Mouse (Mus musculus): ENCODE data around the gene Vps51.
A peak's percentile ranks its signal among the peaks of the same experiment; 100 is the strongest.

Vps51 gene

DNA sequence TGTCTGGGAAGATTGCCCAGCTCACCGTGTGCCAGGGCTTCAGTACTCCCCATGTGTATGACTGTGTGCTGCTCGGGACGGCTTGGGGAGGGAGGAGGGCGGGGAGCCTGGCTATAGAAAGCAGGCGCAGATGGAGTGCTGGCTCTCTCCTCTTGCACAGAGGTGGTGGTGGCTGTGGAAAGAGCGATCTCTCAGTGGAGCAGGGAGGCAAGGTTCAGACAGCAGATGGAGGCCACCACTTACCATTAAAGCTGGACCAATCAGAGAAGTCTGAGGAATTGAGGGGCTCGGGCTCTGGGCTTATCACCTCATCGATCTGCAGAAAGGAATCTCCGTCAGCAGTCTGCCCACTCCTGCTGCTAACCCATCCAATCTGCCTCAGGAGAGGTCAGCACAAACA is 5.1 kb upstream of the Vps51 start, which contains the start of gene Gm28374:
Gene Gm28374 (minus strand): TSS at position 101 of the 400 bp plus-strand sequence.
- DNase-seq (ENCODE audit: low read depth in 1 of 2, low spot score in 2 of 2) = no peak

DNA sequence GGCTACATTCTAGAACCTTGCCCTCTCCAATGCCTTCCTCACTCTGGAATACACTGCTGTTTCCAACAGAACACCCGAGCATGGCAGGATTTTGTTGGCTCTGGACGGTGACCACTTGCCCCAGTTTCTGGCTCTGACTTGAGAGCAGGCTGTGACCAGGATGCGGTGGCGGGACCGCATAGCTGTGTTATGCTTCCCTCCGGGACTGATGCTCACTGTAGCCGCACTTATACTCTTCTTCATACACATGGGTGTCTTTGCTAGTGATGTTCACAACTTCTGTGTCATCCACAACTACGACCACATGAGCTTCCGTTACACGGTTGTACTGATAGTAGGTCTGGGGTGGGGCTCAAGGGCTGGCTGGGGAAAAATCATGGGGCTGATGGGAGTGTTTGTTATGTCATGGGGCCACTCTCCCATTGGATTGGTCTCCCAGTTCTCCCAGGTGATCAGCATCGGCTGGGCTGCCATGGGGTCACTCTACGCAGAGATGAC is 3.0 kb upstream of the Vps51 start, which contains the start of gene Tmem262:
Gene Tmem262 (plus strand): TSS at position 51 of the 498 bp plus-strand sequence.
- no peak for DNase-seq (ENCODE audit: low read depth in 1 of 2, low spot score in 2 of 2)

DNA sequence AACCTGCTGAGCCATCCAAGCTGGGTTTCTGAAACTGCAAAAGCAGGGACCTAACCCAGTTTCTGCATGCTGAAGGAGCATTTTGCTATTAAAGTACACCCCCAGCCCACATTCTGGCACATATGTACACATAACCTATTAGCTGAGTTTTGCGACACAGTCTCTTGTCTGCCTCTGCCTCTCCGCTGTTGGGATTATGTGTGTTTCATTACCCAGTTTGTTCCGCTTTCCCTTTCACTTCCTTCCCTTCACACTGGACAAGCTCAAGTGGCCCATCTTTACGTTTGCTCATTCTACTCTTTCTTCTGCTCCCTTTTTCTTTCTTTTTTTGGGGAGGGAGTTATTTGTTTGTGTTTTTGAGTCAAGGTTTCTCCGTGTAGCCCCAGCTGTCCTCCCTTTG is 3.1 kb downstream of the Vps51 start:
- no peak for DNase-seq (ENCODE audit: low read depth in 1 of 2, low spot score in 2 of 2)

DNA sequence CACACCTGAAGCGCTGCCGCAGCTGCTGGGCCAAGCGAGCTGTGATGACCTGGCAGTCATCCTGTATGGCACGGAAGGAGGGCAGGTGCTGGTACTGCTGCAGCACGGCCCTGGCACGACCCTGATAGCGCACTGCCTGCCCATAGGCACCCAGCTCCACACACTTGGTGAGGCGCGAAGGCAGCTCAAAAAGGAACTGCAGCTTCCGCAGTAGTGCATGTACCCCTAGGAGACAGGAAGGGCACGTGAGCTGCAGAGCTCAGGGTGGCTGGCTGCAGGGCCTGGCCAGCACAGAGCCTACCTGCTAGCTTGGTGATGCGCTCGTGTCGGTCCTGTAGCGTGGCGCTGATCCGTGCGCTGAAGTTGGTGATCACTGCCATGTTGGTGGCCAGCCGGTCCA is 5.8 kb downstream of the Vps51 start:
- no peak for DNase-seq (ENCODE audit: low read depth in 1 of 2, low spot score in 2 of 2)

DNA sequence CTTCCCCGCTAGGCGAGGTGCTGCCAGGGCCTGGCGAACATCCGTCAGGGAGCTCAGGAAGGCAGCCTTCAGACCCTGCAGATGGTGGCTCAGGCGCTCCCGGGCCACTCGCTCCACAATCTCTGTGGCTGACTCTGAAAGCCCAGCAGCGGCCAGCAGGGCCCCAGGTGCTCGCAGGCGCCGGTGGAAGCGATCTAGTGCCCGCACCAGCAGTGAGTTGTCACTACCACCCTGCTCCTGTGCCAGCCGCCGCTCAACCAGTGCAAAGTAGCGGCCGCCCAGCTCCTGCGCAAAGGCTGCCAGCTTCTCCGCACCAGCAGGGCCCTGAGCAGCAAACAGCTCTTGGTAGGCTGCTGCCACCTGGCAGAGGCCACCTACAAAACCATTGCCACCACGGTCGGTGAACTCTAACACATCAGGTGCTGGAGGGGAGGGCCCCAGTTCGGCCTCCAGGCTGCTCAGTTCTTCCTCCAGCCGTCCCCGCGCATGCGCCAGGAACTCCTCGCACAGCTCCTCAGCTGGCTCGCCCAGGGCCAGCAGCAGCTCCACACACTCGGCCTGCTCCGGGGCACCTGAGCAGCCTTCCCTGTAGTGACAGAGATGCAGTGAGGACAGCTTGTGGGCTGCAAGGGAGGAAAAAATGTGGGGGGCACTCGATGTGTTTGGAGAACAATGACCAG is 6.3 kb downstream of the Vps51 start:
- DNase-seq (ENCODE audit: low read depth in 1 of 2, low spot score in 2 of 2) = no peak

DNA sequence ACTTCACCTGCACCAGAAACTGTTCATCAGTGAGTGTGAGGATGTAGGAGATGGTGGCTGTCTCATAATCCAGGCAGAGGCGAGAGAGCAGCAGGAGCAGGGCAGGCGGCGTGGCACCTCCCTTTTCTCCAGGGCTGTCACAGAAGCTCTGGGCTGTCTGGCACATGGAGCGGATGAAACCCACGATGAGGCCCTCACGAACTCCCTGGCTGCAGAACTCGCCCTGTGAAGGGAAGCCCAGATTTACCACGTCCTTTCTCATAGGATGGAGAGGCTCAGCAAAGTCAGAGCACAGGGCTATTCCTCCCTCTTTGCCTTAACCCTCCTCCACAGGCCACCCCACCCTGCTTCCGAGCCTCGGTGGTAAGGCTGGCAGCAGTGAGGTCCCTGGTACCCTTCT is 7.2 kb downstream of the Vps51 start:
- no peak for DNase-seq (ENCODE audit: low read depth in 1 of 2, low spot score in 2 of 2)

DNA sequence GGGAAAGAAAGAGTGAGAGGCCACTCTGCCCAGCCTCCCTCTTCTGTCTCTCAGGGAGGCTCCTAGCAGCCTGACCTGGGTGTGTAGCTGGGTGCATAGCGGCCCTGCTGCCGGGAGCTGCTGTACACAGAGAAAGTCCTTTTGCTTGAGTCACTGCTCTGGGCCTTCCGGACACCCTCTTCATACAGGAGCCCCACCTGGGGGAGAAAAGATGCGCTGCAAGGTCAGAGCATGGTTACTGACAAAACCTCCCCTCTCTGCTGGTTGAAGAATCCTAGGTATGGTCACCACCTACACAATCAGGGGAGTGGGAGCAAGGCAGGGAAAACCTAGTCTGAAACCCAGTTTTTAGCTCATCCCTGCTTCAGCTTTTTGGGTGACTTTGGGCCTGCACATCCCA is 8.1 kb downstream of the Vps51 start:
- DNase-seq (ENCODE audit: low read depth in 1 of 2, low spot score in 2 of 2) = no peak

DNA sequence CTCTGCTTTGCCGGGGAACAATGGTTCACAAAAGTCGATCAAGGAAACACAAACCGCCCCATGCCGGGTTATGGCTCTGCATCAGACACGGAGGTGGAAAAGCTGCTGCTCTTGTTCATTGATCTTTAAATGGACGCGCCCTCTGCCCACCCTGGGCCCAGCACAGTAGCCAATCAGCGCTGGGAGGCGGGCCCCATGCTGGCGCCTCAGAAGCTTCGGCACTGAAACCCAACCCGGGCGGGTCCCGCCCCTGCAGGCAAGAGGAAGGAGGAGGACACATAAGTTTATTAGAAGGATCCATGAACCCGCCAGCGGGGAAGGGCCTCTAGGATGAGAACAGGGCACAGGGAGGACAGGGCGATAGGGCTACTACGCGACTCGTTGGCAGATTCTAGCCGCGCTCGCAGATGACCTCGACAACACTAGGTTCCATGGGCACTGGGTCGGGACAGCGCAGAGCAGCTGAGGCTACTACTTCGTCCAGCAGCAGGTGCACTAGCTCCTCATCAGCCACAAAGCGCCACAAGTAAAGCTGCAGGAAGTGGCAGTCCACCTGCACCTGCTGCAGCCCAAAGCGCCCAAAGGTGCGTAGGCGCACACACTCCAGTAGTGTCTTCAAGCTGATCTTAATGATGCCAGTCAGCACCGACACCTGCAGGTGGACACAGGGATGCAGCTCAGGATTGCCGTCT is 9.2 kb downstream of the Vps51 start, which contains the start of gene Tm7sf2:
Gene Tm7sf2 (minus strand): TSS at position 650 of the 692 bp plus-strand sequence.
- peak in 1 of 2 experiments; percentile 73 for DNase-seq (ENCODE audit: low read depth in 1 of 2, low spot score in 2 of 2)

DNA sequence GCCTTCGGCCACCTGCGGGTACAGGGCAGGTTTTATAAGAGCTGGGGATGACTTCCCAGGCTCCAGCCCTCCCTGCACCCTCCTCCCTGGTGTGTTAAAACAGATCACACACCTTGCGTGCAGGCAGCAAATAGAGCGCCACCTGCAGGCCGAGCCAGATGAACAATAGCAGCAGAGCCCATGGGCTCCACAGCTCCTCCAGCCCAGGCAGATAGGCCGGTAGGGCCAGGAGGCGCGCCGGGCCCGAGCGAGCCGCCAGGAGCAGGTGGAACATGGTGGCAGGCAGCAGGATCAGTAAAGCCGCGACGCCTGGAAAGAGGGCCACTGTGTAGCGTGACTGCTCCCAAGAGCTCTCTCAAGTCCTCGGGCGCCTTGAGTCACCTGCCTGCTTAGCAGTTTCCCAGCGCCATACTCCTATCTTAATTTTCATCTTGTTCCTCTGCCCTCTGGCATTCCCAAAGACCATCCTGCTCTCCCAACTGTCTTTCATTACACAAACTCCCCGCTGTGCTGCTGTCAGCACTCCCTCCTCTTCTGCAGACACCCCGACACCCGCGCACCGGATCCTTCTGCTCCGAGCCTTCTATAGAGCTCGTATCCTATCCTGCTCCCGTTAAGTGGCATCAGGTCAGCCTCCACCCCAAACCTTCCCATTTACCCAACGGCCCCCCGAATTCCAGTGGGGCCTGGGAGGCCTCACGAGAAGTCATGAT is 9.9 kb downstream of the Vps51 start:
- peak; percentile 54 to 75 for DNase-seq (ENCODE audit: low read depth in 1 of 2, low spot score in 2 of 2)

DNA sequence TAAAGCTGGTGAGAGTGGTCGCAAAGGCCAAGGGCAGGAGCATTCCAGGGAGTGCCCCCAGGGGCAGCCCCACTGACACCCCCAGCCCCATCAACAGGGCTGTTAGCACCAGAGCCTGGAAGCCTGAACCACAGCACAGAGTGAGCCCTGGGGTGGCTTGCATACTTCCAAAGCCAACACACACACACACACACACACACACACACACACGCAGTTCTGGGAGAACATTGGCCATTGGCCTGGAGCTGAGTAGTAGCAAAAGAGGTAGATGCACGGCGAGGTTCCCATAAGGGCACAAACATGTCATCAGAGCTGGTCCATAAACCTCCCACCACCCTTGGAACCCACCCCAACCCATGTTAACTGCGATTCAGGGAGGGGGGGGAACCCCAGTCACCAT is 10.5 kb downstream of the Vps51 start:
- DNase-seq (ENCODE audit: low read depth in 1 of 2, low spot score in 2 of 2) = no peak

DNA sequence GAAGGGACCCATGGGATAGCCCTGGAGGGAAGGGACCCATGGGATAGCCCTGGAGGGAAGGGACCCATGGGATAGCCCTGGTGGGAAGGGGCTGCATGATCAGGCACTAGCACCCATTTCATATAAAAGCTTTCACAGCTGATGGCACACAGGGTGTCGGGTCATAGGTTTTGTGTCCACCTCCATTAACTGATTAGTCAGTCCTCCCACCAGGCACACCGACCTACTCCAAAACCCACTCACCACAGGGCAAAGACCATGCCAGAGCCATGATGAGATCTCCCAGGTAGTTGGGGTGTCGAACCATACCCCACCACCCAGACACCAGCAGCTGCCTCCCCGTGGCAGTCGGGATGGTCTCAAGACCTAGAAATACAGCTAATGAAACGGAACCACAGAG is 13.9 kb downstream of the Vps51 start:
- DNase-seq (ENCODE audit: low read depth in 1 of 2, low spot score in 2 of 2) = no peak

DNA sequence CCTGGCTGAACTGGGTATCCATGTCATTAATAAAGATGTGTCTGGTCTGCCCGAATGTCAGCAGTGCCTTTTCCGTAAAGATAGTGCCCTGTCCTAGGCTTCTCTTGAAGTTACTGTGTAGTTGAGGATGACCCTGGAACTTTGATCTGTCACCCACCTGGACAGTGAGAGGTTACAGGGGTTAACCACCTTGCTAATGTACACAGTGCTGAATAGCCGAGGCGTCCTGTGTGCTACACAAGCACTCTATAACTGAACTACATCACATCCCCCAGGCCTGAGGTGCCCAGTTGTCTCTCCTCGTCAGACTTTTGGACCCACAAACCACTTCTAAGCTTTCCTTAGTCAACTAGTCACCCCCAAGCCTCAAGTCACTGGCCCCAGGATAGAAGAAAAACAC is 14.6 kb downstream of the Vps51 start:
- no peak for DNase-seq (ENCODE audit: low read depth in 1 of 2, low spot score in 2 of 2)

DNA sequence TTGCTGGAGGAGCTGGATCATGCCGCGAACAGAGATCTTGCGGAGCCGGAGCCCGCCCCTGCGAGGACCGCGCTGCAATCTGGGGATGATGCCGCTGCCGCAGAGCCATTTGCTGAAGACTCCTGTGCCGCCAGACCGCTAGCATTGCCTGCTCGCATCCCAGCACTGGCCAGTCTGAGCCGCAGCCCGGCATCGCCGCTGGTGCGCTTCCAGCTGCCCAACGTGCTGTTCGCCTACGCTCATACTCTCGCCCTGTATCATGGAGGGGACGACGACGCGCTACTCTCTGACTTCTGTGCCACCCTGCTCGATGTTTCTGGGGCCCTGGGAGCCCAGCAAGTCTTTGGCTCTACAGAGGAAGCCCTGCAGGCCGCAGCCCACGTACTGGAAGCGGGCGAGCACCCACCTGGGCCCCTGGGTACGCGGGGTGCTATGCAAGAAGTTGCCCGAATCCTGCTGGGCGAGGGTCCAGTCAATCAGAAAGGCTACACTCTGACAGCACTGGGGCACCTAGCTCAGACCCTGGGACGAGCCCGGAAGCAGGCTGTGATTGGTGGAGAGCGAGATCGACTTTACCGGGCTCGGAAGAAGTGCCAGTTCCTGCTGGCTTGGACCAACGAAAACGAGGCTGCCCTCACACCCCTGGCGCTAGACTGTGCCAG is 15.3 kb downstream of the Vps51 start:
- peak in 1 of 2 experiments; percentile 17 for DNase-seq (ENCODE audit: low read depth in 1 of 2, low spot score in 2 of 2)

DNA sequence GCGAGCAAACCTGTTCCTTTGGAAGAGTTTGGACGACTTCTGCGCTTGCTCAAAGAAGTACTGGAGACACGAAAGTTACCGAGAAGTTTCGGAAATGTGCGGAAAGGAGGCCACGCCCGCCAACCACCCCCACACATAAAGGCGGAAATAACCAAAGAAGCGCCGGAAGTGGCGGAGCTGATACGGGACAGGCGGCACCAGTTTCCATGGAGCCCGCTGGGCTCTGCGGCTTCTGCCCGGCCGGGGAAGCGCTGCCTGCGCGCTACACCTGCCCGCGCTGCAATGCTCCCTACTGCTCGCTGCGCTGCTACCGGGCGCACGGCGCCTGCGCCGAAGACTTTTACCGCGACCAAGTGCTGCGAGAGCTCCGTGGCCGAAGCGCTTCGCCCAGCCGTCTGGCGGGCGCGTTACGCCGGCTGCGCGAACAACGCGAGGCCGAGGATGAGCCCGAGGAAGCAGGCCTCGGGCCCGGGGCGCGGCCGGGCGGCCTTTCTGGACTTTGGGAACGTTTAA is 16.0 kb downstream of the Vps51 start, which contains the start of gene Znhit2:
Gene Znhit2 (plus strand): TSS at position 172 of the 513 bp plus-strand sequence.
- peak; percentile 82 to 87 for DNase-seq (ENCODE audit: low read depth in 1 of 2, low spot score in 2 of 2)

DNA sequence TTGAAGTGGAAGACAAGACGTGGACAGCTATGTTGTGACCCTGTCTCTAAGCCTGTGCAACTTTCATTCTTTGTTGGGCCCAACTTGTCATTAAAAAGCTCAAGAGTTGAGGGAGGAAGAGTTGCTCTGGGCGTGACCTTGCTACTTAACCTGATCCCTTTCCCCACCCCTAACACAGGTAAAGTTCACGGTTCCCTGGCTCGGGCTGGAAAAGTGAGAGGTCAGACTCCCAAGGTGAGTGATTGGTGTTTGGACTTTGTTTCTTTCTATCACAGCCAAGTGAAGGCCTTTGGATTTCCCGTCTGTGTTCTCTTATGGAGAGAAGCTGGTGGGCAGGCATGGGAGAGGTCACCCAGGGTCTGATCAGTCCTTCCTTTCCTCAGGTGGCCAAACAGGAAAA is 18.1 kb downstream of the Vps51 start:
- DNase-seq (ENCODE audit: low read depth in 1 of 2, low spot score in 2 of 2) = no peak

DNA sequence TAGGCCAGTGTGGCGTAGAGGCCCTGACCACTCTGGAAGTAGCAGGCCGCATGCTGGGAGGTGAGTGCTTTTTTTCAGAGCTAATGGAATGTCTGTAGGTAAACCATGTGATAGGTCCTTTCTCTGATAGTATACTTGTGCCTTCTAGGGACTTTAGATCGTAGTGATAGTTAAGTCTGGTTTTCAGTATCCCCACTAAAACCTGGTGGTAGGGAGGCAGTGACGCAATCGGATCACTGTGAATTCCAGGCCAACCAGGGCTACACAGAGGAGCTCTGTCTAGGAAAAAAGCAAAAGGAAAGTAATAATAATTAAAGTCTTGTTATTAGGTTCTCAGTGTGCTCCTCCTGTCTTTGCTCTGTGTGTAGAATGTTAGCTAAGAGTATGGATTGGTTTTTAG is 18.5 kb downstream of the Vps51 start:
- no peak for DNase-seq (ENCODE audit: low read depth in 1 of 2, low spot score in 2 of 2)

DNA sequence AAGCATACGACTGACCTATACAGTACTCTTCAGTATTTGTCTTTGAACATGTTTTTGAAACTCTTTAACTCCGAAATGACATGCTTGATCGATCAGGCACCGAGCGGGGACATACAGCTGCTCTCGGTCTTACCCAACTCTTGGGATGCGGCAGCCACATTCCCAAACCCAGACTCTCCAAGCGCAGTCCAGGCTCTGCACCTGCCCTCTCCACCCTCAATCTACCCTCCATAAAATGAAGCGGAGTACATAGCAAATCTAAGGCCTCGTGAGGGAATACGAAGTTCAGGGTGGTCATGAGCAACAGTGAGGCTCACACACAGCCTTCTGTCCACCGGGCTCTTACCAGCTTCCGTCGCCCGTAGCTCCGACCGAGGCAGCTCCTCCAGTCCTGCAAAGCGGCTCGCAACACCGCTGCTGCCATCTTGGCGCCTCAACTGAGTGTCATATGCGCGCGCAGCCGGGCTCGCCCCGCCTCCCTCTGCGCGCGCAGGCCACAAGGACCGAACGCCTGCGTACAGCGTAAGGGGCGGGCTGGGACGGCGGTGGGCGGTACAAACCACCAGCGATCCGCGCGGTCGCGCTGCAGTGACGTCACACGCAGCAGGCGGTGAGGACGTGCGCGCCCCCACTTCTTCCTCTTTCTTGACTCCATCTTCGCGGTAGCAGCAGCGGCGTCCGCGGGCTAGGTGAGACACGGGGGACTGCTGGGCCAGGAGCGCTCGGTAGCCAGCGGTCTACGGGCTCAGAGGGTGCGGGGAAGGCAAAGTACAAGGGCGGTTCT is 19.5 kb downstream of the Vps51 start, which contains the start of the genes Mrpl49 and Fau:
Gene Mrpl49 (minus strand): TSS at position 473 of the 784 bp plus-strand sequence.
Gene Fau (plus strand): TSS at position 532 of the 784 bp plus-strand sequence.
- DNase-seq (ENCODE audit: low read depth in 1 of 2, low spot score in 2 of 2) = peak; percentile 95 to 98

DNA sequence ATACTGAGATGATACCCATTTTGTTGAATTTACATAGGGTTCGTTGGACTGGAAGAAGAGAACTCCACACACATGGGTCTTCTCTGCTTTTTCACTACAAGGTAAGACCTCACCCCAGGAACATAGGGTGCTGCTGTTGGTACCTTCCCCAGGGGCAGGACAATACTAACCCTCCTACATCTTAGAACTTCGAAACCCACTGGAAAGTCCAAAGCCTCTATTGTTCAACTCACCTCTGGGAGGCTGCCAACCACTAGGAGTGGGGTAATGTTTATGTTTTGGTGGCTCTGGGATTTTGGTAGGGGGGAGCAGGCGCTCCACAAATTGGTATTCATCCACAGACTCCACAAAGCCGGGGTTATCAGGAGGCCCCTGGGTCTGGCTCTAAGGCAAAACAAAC is 20.3 kb downstream of the Vps51 start:
- DNase-seq (ENCODE audit: low read depth in 1 of 2, low spot score in 2 of 2) = no peak

DNA sequence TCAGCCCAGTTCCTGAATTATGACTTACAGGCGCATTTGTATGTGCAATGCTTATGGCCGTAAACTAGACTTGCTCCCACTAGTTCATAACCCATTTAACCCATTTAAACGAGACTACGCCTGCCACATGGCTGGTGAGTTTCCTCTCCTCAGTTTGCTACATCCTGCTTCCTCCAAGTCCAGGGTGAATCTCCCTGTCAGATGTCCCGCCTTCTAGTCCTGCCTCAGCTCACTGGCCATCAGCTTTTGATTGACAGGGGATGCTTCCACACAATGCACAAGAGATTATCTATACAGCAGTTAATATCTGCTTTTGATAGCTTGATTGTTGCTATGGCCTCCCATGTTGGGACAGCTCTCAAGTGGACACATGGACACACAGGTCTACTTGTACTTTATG is 22.7 kb downstream of the Vps51 start:
- DNase-seq (ENCODE audit: low read depth in 1 of 2, low spot score in 2 of 2) = no peak

DNA sequence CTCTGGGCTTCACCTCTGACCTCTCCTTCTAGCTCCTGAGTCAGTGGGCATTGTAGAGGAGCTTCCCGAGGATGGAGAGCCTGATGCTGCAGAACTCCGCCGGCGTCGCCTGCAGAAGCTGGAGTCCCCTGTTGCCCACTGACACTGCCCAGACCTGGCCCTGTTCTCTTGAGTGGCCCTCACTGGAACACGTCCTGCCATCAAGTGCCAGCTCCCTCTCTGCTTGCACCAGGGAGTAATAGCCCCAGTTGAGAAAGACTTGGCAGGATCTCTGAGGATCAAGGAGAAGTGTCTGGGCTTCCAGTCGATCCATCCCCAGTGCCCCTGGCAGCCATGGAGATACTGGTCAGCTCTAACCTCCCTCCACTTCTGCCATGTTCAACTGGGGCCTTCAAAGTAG is 24.5 kb downstream of the Vps51 start:
- no peak for DNase-seq (ENCODE audit: low read depth in 1 of 2, low spot score in 2 of 2)
